Mouse (Mus musculus) ovary, postnatal 14 days (tissue): ENCODE results near the gene Elp5.

Experiments used
- DNase-seq: peaks from one replicate; pipeline ENCODE4 v3.0.0; 2022; ENCODE audit warnings: low spot score

Elp5 gene

GRCm38 (mm10) chr11:70014880-70015558, 32.7 kb upstream of the Elp5 start, which contains the start of gene Acadvl:
Acadvl (minus strand) TSS chr11:70015411.
- DNase-seq, result peak; percentile 72

- no peak for DNase-seq
These were observed 31.7 kb upstream of the Elp5 start for GRCm38 (mm10) chr11:70014051-70014450.

- no peak for DNase-seq
These were observed 31.1 kb upstream of the Elp5 start for GRCm38 (mm10) chr11:70013408-70013807.

- DNase-seq, result no peak
These were observed 30.6 kb upstream of the Elp5 start for GRCm38 (mm10) chr11:70012931-70013330.

GRCm38 (mm10) chr11:70010961-70011360, 28.6 kb upstream of the Elp5 start:
- DNase-seq, result no peak

GRCm38 (mm10) chr11:70010548-70010947, 28.2 kb upstream of the Elp5 start:
- DNase-seq, result no peak

- no peak for DNase-seq
These were observed 27.7 kb upstream of the Elp5 start for GRCm38 (mm10) chr11:70010033-70010432.

GRCm38 (mm10) chr11:70005521-70005920, 23.2 kb upstream of the Elp5 start:
- DNase-seq, result no peak

GRCm38 (mm10) chr11:70002471-70002870, 20.2 kb upstream of the Elp5 start:
- no peak for DNase-seq

- no peak for DNase-seq
These were observed 19.5 kb upstream of the Elp5 start for GRCm38 (mm10) chr11:70001865-70002264.

- DNase-seq, result no peak
These were observed 18.8 kb upstream of the Elp5 start for GRCm38 (mm10) chr11:70001159-70001558.

GRCm38 (mm10) chr11:70000396-70000898, 18.1 kb upstream of the Elp5 start, which contains the start of gene Dvl2:
Dvl2 (plus strand) TSS chr11:70000595.
- DNase-seq, result peak; percentile 74

- DNase-seq, result no peak
These were observed 17.3 kb upstream of the Elp5 start for GRCm38 (mm10) chr11:69999666-70000065.

- DNase-seq, result no peak
These were observed 16.5 kb upstream of the Elp5 start for GRCm38 (mm10) chr11:69998567-69999491.

- peak; percentile 83 for DNase-seq
These were observed 14.8 kb upstream of the Elp5 start for GRCm38 (mm10) chr11:69997070-69997509.

GRCm38 (mm10) chr11:69996161-69997061, 14.1 kb upstream of the Elp5 start:
- no peak for DNase-seq

- DNase-seq, result peak; percentile 94
These were observed 13.2 kb upstream of the Elp5 start, which contains the start of gene Phf23 for GRCm38 (mm10) chr11:69995391-69995960. Phf23 (plus strand) TSS chr11:69995777.

GRCm38 (mm10) chr11:69994401-69995090, 12.2 kb upstream of the Elp5 start:
- no peak for DNase-seq

GRCm38 (mm10) chr11:69992932-69993331, 10.6 kb upstream of the Elp5 start:
- no peak for DNase-seq

GRCm38 (mm10) chr11:69992396-69992795, 10.1 kb upstream of the Elp5 start:
- no peak for DNase-seq

- DNase-seq, result no peak
These were observed 9.4 kb upstream of the Elp5 start for GRCm38 (mm10) chr11:69991711-69992110.
